Mouse (Mus musculus) frontal cortex, postnatal 14 days (tissue): ENCODE results near the gene S100a10.
"Not testable (repeated sequence)": the region's sequence is repeated elsewhere in the genome, so short reads cannot be mapped to it uniquely, and the experiment has no call there.

Source experiments
- DNase-seq, 2 experiments: peaks; one replicate each; pipeline ENCODE4 v3.0.0; 2022; ENCODE audit warnings: low spot score in 2 of 2

The S100a10 gene

DNA sequence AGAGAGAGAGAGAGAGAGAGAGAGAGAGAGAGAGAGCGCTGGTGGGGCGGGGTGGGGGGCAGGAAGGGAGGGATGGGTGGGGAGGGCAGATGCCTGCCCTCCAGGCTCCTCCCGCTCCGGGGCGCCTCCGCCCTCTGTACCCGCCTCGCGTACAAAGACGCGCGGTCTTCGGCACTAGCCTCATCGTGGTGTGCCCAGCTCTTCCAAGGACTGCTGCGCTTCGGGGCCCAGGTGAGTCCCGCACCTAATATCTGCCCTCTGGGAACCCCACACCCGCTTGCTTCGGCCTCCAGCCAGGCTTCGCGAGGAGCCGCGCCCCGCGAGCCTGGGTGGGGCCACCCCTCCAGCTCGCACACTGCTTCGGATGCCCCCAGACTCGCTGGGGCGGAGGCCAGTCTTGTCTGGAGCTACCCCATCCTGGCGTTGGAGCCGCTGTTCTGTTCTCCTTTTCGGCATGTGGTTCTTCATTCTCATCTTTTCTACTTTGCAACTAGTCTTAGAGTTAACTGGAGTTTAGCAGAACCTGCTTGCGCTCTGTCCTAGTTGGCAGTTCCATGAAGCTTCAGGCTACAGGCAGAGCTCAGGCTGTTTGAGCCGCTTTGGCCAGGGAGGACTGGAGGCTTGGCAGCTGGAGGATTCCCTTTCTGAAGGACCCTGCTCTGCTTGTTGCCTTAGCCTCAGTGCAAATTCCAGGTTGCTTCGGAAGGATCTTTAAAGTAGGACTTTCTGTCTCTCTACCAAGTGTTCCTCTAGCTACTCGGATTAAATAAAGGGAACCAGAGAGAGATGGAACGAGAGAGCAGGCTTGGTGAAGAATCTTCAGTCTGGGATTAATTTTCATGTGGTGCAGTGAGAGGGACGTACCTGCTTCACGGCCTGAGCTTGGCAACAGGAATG is at the start of gene S100a10:
Gene S100a10, plus strand, starts transcription at position 100 of the 897 bp plus-strand sequence.
- peak in 1 of 2 experiments; percentile 6 for DNase-seq

DNA sequence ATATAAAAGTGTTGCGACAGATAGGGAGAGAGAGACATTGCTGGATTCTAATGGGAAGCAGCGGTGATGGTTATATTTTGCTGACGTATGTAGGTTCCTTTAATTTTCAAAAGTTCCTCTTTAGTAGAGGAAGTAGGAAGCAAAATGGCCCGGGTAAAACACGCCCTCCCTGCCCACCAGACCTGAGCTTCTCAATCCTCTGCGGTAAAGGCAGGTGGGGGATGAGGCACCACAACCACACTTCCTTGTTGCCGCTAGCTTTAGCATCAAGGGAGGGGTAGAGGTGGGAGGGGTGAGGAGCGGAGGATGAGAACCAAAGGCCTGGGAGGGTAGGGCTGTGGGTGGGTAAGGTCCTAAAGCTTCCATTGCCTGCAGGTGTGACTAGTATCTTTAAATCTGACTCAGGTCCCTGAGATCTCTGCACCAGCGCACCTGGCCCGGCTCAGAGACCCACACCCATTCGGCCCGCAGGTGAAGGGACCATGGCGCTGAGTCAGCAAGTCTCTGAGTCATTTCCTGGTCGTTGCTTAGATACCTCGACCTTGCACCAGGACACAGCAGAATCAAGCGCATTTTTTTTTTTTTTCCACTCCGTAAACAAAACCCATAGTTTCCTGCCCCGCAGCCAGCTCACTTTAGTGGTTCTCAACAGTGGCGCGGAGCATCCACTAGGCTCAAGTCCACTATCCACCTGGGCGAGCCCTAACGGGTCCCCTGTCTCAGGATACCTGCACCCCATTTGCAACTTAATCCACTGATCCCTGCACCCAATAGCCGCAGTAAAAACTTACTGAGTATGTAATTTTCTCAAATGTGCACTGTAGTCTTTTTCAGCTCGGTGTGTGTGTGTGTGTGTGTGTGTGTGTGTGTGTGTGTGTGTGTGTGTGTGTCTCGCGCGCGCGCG is 48.7 kb upstream of the S100a10 start:
- DNase-seq: no peak

DNA sequence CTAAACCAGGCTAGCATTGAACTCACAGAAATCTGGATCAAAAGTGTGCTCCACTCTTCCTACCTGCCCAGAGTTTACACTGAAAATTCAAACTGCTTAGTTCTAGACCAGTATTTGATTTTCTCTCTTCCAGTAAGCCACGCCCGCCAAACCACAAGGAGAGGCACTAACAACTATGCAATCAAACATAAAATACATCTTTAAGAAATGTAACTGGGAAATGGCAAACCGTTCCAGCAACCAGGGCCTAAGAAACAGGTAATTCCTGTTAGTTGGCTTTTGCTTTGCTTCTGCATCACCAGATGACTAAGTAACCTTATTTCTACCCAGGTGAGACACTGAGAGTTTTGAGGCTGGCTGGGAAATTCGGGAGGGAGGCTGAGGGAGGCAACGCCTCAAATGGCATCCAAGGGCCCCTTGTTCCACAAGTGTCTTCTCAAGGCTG is 48.0 kb upstream of the S100a10 start:
- DNase-seq: no peak

DNA sequence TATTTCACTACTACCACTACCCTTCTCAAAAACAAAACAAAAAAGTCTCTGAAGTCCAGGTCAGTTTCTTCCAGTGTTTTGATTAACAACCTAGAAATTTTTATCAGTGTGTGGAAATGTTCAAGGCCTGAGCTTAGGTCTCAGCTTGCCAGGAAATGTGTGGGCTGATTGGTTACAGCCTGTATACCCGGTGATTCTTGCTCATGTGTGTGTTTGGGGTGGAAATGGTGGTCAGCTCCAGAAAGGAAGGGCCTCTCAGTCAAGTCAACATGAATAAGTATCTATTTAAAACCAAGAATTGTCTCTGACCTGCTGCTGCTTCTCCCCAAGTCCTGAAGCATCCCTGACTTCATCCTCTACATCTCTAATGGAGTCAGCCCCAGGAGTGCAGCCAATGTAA is 45.6 kb upstream of the S100a10 start:
- no peak for DNase-seq

DNA sequence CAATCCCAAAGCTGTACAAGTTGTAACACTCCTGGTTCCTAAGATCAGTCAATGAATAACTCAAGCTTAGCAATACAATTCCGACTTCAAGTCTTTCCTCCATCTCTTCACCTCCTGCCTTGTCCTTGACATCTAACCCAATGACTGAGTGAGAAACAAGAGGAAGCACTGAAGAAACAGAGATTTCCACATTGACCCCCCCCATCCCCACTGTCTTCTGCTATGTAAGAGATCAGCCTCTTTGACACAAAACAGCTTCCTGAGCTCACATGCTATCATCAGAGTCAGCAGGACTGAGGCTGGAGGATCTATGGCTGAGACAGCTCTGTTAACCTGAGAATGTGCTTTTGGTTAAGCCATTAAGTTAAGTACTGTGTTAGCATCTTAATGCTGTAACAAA is 43.8 kb upstream of the S100a10 start:
- no peak for DNase-seq

DNA sequence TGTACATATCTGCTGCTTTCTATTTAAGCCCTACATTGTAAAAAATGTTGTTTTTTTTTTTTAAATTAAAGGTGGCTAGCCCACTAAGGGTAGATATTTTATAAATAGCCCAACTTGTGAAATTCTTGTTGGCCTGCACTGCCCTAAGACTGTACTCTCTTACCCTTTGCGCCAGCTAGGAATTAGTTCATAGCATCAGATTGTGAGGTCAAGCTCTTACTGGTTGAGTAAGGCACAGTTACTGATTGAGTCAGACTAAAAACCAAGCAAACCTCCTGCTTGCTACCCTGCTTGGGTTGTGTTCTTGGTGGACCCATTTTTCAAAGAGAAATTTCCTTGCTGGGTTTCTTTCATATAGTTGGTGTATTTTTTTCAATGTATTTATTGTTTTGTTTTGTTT is 43.1 kb upstream of the S100a10 start:
- DNase-seq: no peak

DNA sequence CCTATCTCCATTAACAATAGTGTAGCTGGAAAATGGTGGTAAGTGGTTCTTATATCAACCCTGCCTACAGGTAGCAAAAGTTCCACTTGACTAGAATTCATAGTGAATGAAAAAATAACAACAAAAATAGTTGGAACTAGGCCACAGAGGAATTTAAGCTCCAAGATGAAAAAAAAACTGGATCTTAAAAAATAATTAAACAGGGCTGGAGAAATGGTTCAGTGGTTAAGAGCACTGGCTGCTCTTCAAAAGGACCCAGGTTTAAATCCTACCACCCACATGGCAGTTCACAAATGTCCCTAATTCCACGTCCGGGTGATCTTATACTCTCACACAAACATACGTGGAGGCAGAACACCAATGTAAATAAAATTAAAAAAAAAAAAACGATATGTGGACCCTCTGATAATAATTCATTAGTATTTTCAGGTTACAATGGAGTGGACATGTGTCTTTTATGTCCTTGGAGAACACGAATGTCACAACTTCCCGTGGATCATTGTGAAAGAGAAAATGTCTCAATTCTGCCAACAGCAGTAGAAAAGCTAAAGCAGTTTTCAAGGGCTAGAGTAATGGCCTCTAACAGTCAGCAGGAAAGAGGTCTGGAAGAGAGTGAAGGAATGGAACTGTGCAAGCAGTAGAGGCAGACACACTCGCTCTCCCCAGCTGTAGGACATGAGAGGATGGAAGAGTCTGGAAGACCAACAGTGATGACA is 42.3 kb upstream of the S100a10 start:
- no peak for DNase-seq

DNA sequence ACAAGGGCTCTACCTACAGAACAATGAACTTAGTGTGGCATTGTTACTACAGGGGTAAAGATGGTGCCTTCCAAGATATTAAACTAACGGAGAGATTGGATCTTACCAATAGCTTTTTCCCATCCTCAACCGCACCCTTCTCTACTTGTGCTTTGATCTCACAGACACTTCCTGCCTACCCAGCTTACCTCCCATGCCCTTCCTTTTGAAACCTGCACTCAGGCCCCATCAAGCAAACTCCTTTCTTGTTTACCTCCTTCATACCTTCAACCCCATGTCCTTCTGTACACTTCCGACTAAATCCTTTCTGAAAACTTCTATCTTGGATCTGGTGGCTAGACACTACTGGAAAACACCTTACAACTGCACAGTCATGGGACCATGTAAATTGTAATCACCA is 40.3 kb upstream of the S100a10 start:
- DNase-seq: no peak

DNA sequence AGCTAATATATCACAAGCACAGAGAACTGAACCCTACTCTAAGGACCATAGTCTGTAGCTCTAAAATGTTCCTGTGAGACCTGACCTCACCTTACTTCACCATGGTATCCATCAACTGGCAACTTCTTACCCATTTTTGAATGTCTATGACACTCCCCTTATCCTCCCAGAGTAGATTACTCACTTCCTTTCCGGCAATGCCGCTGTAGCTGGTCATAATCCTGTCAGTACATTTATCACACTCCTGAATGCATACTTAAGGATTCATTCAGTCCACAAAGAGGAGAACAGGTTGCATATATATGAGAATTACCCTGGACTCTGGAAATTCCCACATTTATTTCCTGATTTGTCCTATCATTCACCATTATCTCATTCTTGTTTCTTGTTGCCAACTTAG is 37.5 kb upstream of the S100a10 start:
- no peak for DNase-seq

DNA sequence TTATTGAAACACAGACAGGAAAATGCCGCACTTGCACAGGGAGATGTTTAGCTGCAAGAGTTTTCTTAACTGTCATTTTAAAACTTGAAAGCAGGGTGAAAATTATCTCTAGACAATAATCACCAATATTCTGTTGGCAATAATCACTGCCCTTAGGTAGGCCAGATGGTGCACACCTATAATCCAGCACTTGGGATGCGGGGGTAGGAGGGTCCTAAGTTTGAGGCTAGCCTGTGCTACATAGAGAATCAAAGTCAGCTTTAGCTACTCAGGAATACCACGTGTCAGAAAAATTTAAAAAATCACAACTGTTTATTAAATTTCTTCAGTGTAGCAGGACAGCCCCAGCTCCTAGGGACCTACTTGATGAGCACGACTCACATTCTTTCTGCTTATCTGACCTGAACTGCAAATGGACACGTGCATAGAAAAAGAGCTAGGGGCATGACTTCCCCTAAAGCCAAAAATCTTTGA is 35.0 kb upstream of the S100a10 start:
- DNase-seq: no peak

DNA sequence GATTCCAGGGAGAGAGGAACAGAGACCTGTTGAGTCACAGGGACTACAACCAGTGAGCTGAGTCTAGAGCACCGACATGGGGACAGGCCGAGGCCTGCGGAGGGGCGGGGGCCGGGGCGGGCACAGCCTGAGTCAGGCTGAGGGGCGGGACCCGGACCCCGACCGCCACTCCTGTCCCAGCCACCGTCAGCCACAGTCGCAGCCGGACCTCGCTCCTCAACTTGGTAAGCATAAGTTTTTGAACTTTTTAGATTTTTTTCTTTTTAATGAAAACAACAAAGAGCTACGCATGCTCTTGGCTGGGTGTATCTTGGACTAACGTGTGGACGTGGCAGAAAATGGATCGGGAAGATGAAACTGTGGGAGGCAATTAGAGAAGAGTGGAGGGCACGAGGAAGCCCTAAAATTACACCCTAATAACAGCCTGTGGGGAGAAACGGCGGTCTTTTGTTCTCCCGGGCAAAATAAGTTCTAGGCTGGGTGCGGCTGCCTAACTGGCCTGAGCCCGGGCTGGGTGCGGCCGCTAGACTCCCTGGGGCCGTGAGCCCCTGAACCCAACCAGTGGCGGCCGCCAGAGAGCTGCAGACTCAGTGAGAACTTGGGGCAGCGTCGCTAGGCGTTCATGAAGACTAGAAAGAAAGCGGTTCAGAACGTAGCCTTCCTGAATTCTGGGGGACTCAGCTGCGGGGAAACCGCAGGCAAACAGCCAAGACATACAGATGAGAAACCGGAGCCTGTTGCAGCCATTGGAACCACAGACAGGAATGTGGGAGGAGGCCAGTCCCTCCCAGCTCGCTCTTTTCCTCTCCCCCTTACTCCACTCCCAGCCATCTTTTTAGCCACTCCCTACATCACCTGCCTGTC is 34.3 kb upstream of the S100a10 start, which contains the start of gene S100a11:
Gene S100a11, plus strand, starts transcription at position 159 of the 864 bp plus-strand sequence.
- DNase-seq: peak in 1 of 2 experiments; percentile 4

DNA sequence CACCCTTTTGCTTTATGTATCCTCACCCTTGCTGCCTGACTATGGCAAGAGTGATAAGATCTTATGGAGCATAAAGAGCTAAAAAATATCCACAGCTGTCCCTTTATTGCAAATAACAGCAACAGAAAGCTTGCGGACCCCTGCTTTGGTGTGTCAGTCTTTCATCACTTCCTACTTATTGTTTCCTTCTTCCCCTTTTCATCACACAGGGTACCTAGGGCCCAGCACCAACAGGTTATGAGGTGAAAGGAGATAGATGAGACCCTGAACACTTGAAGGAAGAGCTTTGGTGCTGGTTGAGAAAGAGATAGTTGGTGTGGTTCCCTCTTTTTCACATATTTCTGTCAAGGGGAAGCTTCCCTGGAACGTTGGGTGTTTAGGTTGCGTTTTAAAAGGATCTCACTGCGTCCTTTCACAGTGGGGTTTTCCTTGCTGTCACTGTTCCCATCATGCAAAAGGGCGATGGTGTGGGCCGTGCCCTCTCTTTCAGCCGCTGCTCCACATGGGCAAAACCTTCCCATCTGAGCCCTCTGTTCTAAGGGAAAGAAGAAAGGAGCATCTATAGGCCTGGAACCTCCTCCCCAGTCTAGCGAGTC is 33.3 kb upstream of the S100a10 start:
- DNase-seq: no peak

DNA sequence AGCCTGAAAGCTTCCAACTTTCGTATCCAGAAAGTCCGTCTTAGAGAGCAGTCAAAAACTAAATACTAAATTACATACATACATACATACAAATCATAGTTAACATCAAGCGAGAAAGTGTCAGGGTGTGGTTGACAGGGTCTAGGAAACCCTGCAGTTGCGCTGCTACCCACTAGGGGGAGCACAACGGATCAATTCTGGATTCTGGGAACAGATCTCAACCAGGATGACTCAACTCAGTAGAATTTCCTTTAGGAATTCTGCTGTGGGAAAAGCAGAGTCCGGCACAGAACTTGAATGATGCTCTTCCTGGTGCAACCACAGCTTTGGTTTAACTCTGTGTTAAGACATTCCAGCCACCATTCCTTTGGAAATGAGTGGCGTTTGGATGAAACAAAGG is 32.3 kb upstream of the S100a10 start:
- peak; percentile 12 to 51 for DNase-seq

DNA sequence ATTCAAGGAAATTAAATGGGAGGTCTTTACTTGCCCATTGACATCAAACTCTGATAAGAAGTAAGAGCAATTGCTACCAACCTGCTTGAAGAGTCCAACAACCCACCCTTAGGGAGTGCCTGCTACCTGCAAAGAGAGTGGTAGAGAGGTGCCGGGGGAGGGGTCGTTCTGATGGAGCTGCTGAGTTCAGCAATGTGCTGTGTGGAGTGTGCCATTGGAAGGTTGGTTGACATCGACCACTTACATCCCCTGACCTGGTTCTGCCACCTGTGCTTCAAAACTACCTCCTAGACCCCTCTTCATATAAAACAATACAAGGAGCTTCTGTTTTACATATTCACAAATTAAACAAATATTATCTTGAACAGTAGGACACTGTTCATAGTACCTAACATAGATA is 27.6 kb upstream of the S100a10 start:
- DNase-seq: no peak

DNA sequence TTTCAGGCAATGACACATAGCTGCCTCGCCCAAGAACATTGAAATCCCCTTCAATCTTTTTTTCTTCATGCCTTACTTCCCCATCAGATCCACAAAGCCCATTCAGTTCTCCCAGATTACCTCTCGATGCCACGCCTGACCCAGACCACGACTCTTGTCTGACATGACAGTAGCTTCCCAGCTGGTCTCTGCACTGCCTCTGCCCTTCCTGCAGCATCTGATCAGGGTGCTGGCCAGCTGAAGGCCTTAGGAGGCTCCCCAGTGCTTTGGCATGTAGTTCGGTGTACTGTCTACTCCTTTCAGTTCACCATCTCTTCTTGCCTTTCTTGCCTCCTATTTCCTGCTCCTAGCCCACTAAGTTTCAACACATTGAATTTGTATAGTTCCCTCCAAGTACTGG is 26.1 kb upstream of the S100a10 start:
- no peak for DNase-seq

DNA sequence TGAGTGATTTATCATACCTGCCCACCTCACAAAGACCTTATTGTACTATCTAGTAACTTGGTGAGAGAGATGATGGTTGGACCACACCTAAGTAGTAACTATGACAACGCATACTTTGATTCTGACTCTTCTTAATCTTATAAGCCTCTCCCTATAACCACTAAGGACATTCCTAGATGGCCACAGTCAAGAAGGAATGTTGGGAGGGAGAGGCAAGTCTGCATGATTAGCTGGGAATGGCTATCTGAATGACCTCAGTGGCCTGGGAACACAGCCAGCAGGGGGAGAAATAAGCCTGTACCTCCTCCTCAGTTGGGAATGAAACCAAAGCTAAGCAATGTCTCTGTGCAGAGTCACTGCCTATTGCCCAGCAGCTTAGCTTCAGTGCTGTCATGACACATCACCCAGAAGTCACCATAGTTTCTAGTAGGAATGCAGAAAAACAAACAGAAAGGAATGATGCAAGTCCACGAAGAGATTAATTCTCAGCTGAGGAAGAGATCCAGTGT is 17.8 kb upstream of the S100a10 start:
- no peak for DNase-seq

DNA sequence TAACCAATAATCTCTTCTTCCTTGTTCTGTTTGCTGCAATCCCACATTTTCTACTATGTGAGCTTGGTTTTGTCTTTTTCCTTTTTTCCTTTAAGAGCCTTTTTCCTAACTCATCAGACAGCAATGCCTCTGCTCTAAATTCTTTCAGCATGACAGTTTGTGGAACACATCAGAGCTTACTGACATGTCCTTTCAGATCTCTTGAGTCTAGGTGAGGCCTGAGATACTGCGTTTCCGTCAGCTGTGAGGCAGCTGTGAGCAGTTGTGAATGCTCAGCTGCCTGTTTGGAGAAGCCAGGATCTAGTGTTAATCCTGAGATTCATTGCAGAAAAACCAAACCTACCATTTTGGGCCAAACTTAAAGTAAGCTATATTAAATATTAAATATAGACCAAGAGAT is 16.4 kb upstream of the S100a10 start:
- DNase-seq: no peak

DNA sequence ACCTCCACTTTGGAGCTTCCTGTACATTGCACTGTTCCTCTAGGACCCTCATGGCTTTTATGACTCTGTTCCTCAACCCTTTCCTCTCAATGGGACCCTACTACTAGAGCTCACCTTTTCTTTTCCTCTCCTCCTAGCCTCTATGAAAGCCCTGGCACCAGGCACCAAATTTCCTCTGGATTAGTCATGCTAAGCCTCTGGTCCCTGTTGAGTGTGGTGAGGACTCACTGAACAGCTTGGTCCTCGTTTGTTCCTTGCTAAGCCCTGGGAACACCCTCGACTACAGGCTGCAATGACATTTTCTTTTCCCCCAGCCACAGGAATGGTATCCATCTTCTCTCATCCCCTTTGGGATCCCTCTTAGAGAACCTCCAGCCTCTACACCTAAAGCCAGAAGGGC is 13.4 kb upstream of the S100a10 start:
- DNase-seq: no peak

DNA sequence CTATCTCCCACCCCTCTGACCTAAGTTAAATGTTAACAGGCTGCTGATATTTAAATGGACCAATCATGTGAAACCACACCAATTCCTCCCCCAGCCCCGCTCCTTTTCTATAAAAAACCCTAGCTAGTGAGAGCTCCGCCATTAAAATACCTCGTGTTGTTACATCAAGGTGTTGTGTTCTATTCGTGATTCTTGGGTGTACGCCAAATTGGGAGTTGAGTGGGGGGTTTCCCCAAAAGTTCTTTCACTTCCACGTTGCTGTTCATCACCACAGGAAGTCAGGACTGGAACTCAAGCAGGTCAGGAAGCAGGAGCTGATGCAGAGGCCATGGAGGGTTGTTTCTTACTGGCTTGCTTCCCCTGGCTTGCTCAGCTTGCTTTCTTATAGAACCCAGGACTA is 10.7 kb upstream of the S100a10 start:
- not testable (repeated sequence) for DNase-seq

DNA sequence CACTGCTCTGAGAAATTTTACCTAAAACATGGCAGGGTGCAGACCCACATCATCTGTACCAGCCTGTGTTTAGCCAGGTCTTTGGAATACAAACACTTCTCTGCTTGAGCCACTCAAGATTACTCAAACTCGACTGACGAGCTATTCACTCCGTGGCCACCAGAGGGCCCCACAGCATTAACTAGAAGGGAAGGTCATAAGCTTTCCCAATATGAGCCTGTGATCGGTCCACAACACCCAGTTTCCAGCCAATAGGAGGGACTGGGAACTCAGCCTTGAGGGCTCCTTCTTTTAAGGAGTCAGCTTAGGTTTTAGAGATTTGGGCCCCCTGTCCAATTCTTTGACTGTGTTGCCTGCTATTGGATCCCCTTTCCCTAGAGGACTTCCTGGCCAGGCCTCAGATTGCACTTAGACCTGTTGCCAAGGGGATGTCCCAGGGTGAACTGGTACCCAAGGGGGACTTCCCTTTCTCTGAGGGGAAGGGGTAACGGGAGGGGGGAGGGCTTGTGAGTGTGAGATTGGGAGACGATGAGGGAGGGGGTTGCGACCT is 7.7 kb upstream of the S100a10 start:
- peak; percentile 51 to 81 for DNase-seq
